Mouse (Mus musculus): Measurements from ENCODE around the gene Cdrt4. TPM values are rescaled to one million over a fixed set of nuclear protein-coding genes. Genes with fewer than 3 reads are reported as not detected.

Gene Cdrt4
- polyA plus RNA-seq, 1 experiment, result 374 TPM

- H3K4me3 ChIP-seq (ENCODE audit: control insufficient read depth, low read depth, low read length), result no peak overlapping the region
- H3K27me3 ChIP-seq (ENCODE audit: control insufficient read depth, insufficient read depth, low read length), result no peaks in the 10 kb centered on the region
- TF ChIP-seq CTCF (IDR thresholded peaks at IDR 0.05; ENCODE audit: control insufficient read depth, insufficient read depth, insufficient replicate concordance, low read depth, low read length) (no peak), POLR2A (IDR thresholded peaks at IDR 0.05; ENCODE audit: control insufficient read depth, low read depth, low read length) (no peak)
- no peaks in the 10 kb centered on the region for H3K4me1 ChIP-seq (ENCODE audit: control insufficient read depth, insufficient read depth, low read length)
- H3K27ac ChIP-seq (ENCODE audit: control insufficient read depth, insufficient read depth, low read depth, low read length), result no peak overlapping the region
- H3K36me3 ChIP-seq (ENCODE audit: control insufficient read depth, insufficient read depth, low read length), result no peaks in the 10 kb centered on the region
These were observed 35.5 kb upstream of the Cdrt4 start for GRCm38 (mm10) chr11:62915486-62915885.

- no peaks in the 10 kb centered on the region for H3K27me3 ChIP-seq (ENCODE audit: control insufficient read depth, insufficient read depth, low read length)
- H3K27ac ChIP-seq (ENCODE audit: control insufficient read depth, insufficient read depth, low read depth, low read length), result no peak overlapping the region
- no peaks in the 10 kb centered on the region for H3K36me3 ChIP-seq (ENCODE audit: control insufficient read depth, insufficient read depth, low read length)
- H3K4me1 ChIP-seq (ENCODE audit: control insufficient read depth, insufficient read depth, low read length), result peaks cover 2% of the 10 kb centered on the region; the same call in 1 of the 2 replicates
- no peak overlapping the region for H3K4me3 ChIP-seq (ENCODE audit: control insufficient read depth, low read depth, low read length)
- TF ChIP-seq CTCF (IDR thresholded peaks at IDR 0.05; ENCODE audit: control insufficient read depth, insufficient read depth, insufficient replicate concordance, low read depth, low read length), result no peak
- no peak for TF ChIP-seq POLR2A (IDR thresholded peaks at IDR 0.05; ENCODE audit: control insufficient read depth, low read depth, low read length)
These were observed 34.2 kb upstream of the Cdrt4 start for GRCm38 (mm10) chr11:62916765-62917164.

GRCm38 (mm10) chr11:62919946-62920742, 30.8 kb upstream of the Cdrt4 start:
- H3K27me3 ChIP-seq (ENCODE audit: control insufficient read depth, insufficient read depth, low read length), result no peaks in the 10 kb centered on the region
- H3K4me1 ChIP-seq (ENCODE audit: control insufficient read depth, insufficient read depth, low read length), result peaks cover 7% of the 10 kb centered on the region
- H3K4me3 ChIP-seq (ENCODE audit: control insufficient read depth, low read depth, low read length), result no peak overlapping the region
- no peak overlapping the region for H3K27ac ChIP-seq (ENCODE audit: control insufficient read depth, insufficient read depth, low read depth, low read length)
- no peaks in the 10 kb centered on the region for H3K36me3 ChIP-seq (ENCODE audit: control insufficient read depth, insufficient read depth, low read length)
- TF ChIP-seq CTCF (IDR thresholded peaks at IDR 0.05; ENCODE audit: control insufficient read depth, insufficient read depth, insufficient replicate concordance, low read depth, low read length) (no peak), POLR2A (IDR thresholded peaks at IDR 0.05; ENCODE audit: control insufficient read depth, low read depth, low read length) (no peak)

- TF ChIP-seq POLR2A (IDR thresholded peaks at IDR 0.05; ENCODE audit: control insufficient read depth, low read depth, low read length) (no peak), CTCF (IDR thresholded peaks at IDR 0.05; ENCODE audit: control insufficient read depth, insufficient read depth, insufficient replicate concordance, low read depth, low read length) (no peak)
- Histone ChIP-seq H3K27ac (ENCODE audit: control insufficient read depth, insufficient read depth, low read depth, low read length) (no peak overlapping the region), H3K27me3 (ENCODE audit: control insufficient read depth, insufficient read depth, low read length) (no peaks in the 10 kb centered on the region), H3K36me3 (ENCODE audit: control insufficient read depth, insufficient read depth, low read length) (no peaks in the 10 kb centered on the region), H3K4me3 (ENCODE audit: control insufficient read depth, low read depth, low read length) (peak overlapping the region; percentile 72), H3K4me1 (ENCODE audit: control insufficient read depth, insufficient read depth, low read length) (peaks cover 7% of the 10 kb centered on the region)
These were observed 30.3 kb upstream of the Cdrt4 start for GRCm38 (mm10) chr11:62920743-62921050.

- Histone ChIP-seq H3K4me3 (ENCODE audit: control insufficient read depth, low read depth, low read length) (peak overlapping the region; percentile 72), H3K27me3 (ENCODE audit: control insufficient read depth, insufficient read depth, low read length) (no peaks in the 10 kb centered on the region), H3K27ac (ENCODE audit: control insufficient read depth, insufficient read depth, low read depth, low read length) (peak overlapping the region; percentile 8), H3K36me3 (ENCODE audit: control insufficient read depth, insufficient read depth, low read length) (no peaks in the 10 kb centered on the region), H3K4me1 (ENCODE audit: control insufficient read depth, insufficient read depth, low read length) (peaks cover 7% of the 10 kb centered on the region)
- TF ChIP-seq POLR2A (IDR thresholded peaks at IDR 0.05; ENCODE audit: control insufficient read depth, low read depth, low read length), result peak; percentile 40; the same call in 1 of the 2 replicates
- TF ChIP-seq CTCF (IDR thresholded peaks at IDR 0.05; ENCODE audit: control insufficient read depth, insufficient read depth, insufficient replicate concordance, low read depth, low read length), result peak; percentile 91; the same call in 1 of the 2 replicates
These were observed 29.7 kb upstream of the Cdrt4 start for GRCm38 (mm10) chr11:62921052-62921977.

- no peaks in the 10 kb centered on the region for H3K27me3 ChIP-seq (ENCODE audit: control insufficient read depth, insufficient read depth, low read length)
- H3K36me3 ChIP-seq (ENCODE audit: control insufficient read depth, insufficient read depth, low read length), result no peaks in the 10 kb centered on the region
- H3K27ac ChIP-seq (ENCODE audit: control insufficient read depth, insufficient read depth, low read depth, low read length), result peak overlapping the region; percentile 24; the same call in 1 of the 2 replicates
- TF ChIP-seq POLR2A (IDR thresholded peaks at IDR 0.05; ENCODE audit: control insufficient read depth, low read depth, low read length), result no peak
- no peak for TF ChIP-seq CTCF (IDR thresholded peaks at IDR 0.05; ENCODE audit: control insufficient read depth, insufficient read depth, insufficient replicate concordance, low read depth, low read length)
- no peak overlapping the region for H3K4me3 ChIP-seq (ENCODE audit: control insufficient read depth, low read depth, low read length)
- H3K4me1 ChIP-seq (ENCODE audit: control insufficient read depth, insufficient read depth, low read length), result peaks cover 7% of the 10 kb centered on the region
These were observed 26.8 kb upstream of the Cdrt4 start for GRCm38 (mm10) chr11:62924091-62924761.

Data from testis, adult 2 months (tissue).